Mouse (Mus musculus) liver, embryonic 16.5 days (tissue): ENCODE measurements around the gene Ace. TPM values are rescaled to one million over a fixed set of nuclear protein-coding genes. Genes with fewer than 3 reads are reported as not detected.
A peak's percentile ranks its signal among the peaks of the same experiment; 100 is the strongest.

Experiments used
- ATAC-seq: fragments of 200-750 bp; cut with Nextera tagmentation; 2 replicates; pipeline ENCODE4 v1.8.0; 2017; ENCODE audit warnings: low read depth, mild to moderate bottlenecking, moderate number of reproducible peaks, moderate library complexity
- H3K27ac ChIP-seq: fragments of 300-500 bp; sonication (generic); 2 replicates; pipeline ENCODE4 v1.5.1; 2014; ENCODE audit warnings: mild to moderate bottlenecking, low read length
- H3K27me3 ChIP-seq: fragments of 300-500 bp; sonication (generic); 2 replicates; pipeline ENCODE4 v1.6.1; 2014; ENCODE audit warnings: low read depth, low read length, mixed read lengths; ENCODE audit not compliant: control insufficient read depth, insufficient read depth
- H3K36me3 ChIP-seq: fragments of 300-500 bp; sonication (generic); 2 replicates; pipeline ENCODE4 v1.6.1; 2014; ENCODE audit warnings: mild to moderate bottlenecking; ENCODE audit not compliant: control insufficient read depth, insufficient read depth
- H3K4me1 ChIP-seq: fragments of 300-500 bp; sonication (generic); 2 replicates; pipeline ENCODE4 v1.6.1; 2014; ENCODE audit warnings: low read depth, low read length, mixed read lengths; ENCODE audit not compliant: control insufficient read depth
- H3K4me2 ChIP-seq: fragments of 300-500 bp; sonication (generic); 2 replicates; pipeline ENCODE4 v1.6.1; 2014; ENCODE audit warnings: low read depth, low read length, mixed read lengths
- H3K4me3 ChIP-seq: fragments of 300-500 bp; sonication (generic); 2 replicates; pipeline ENCODE4 v1.5.1; 2014; ENCODE audit warnings: low read depth, mild to moderate bottlenecking, low read length
- H3K9ac ChIP-seq: fragments of 300-500 bp; sonication (generic); 2 replicates; pipeline ENCODE4 v1.6.1; 2014; ENCODE audit warnings: low read depth, low read length
- H3K9me3 ChIP-seq: fragments of 300-500 bp; sonication (generic); replicated peaks from 2 replicates; pipeline ENCODE4 v1.6.1; 2016; ENCODE audit warnings: low read length; ENCODE audit not compliant: control insufficient read depth
- WGBS: fragments of 180-500 bp; shearing (Covaris S2); extraction: QIAGEN DNeasy Blood & Tissue Kit; methylation state at CpG from one replicate; pipeline ENCODE4 v1.1.7; 2014; ENCODE audit not compliant: insufficient replicate concordance; 5-methylcytosine and 5-hydroxymethylcytosine counted together
- polyA plus RNA-seq: library from polyadenylated mRNA; unstranded; fragments of >200 nt; fragmentation: Nextera tagmentation; extraction: Ambion mirVana; gene quantifications from 2 replicates; pipeline ENCODE4 v1.2.1, GENCODE M21; 2015

Gene Ace
- polyA plus RNA-seq, 1 experiment from 2014 or later = 0.24 TPM

DNA sequence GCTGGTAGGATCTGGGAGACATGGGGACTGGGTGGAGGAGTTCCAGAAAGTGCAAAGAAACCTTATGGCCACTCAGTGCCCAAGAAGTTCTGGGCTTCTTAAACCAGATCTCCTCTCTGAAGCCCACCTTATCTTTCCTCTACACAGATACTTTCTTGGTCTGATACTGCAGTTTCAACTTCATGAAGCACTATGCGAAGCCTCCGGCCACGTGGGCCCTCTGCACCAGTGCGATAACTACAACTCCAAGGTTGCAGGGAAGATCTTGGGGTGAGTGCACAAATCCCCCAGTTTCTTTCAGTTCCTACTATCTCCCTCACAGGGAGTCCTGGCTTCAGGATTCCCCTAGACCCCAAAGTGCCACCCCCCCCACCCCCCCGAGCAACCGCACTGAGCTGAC lies 32.3 kb downstream of the Ace start:
- Histone ChIP-seq H3K9me3 (no peaks in the 10 kb centered on the region), H3K9ac (no peak overlapping the region), H3K4me2 (no peak overlapping the region), H3K27me3 (peaks cover 42% of the 10 kb centered on the region), H3K27ac (no peak overlapping the region), H3K4me3 (no peak overlapping the region), H3K36me3 (no peaks in the 10 kb centered on the region), H3K4me1 (no peaks in the 10 kb centered on the region)
- ATAC-seq = no peak
- whole genome bisulfite sequencing = 75% methylated on average over 6 of the region's 6 CpGs

DNA sequence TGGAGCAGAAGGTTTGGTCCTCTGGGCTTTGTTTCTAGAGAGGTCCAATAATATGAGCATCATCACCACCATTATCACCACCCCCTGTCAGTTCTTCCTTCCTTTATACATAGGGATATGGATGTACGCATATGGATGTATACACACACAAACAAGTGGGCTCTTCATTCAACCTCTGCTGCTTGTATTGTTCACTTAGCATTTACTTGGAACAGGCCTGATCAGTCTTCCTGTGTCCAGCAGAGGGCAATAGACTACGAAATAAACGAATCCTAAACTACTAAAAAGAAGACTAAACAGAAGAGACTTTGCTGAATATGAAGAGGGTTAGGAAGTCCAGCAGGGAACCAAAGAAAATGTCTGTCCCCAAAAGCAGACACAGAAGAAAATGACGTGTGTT lies 34.0 kb downstream of the Ace start:
- WGBS = 21% methylated on average over 4 of the region's 4 CpGs
- Histone ChIP-seq H3K4me2 (no peak overlapping the region), H3K4me1 (no peaks in the 10 kb centered on the region), H3K27ac (no peak overlapping the region), H3K9me3 (no peaks in the 10 kb centered on the region), H3K4me3 (no peak overlapping the region), H3K36me3 (no peaks in the 10 kb centered on the region), H3K27me3 (peaks cover 32% of the 10 kb centered on the region), H3K9ac (no peak overlapping the region)
- no peak for ATAC-seq

DNA sequence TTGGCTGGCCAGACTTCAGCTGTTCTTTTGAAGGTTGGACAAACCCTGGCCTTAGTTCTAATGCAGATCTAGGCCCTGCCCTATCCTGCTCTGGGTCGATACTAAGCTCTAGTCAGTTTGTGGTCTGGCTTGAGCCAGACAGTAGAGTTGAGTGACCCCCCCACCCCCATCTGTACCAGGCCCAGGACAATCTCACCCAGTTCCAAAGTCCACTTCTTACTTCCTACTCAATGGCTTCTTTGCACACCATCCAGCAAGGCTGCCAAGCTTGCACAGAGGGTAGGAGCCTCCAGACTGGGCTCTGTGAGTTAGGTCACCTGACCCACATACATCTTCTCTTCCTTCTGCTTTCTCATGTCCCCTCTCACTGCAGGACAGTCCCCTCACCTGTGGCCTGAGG lies 36.8 kb downstream of the Ace start:
- no peak overlapping the region for H3K4me2 ChIP-seq
- H3K27ac ChIP-seq = no peak overlapping the region
- H3K4me3 ChIP-seq = no peak overlapping the region
- H3K4me1 ChIP-seq = no peaks in the 10 kb centered on the region
- H3K9ac ChIP-seq = no peak overlapping the region
- WGBS = 56% methylated on average over 1 of the region's 1 CpGs
- ATAC-seq = no peak
- H3K9me3 ChIP-seq = no peaks in the 10 kb centered on the region
- H3K27me3 ChIP-seq = peaks cover 41% of the 10 kb centered on the region
- H3K36me3 ChIP-seq = no peaks in the 10 kb centered on the region

DNA sequence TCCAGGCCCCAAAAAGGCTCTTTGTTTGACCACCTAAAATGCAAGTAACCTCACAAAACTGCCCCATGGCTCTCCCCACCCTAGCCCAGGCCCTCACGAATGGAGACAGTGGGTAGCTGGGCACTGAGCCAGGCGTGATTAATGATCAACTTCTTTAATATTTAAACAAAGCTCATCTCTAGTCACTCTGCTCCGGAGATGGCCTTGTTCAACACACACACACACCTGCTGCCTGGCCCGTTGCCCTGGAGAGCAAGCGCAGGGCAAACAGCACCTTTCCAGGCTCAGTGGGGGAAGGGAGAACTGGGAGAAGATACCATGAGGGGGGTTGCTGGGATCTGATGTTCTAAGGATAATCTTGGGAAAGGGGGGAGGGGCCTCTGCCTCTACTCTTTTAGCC lies 38.2 kb downstream of the Ace start:
- Histone ChIP-seq H3K27ac (no peak overlapping the region), H3K9ac (no peak overlapping the region), H3K4me3 (no peak overlapping the region), H3K36me3 (no peaks in the 10 kb centered on the region), H3K4me2 (no peak overlapping the region), H3K4me1 (no peaks in the 10 kb centered on the region), H3K27me3 (peaks cover 52% of the 10 kb centered on the region), H3K9me3 (no peaks in the 10 kb centered on the region)
- ATAC-seq = peak; percentile 76
- WGBS = 40% methylated on average over 5 of the region's 5 CpGs

DNA sequence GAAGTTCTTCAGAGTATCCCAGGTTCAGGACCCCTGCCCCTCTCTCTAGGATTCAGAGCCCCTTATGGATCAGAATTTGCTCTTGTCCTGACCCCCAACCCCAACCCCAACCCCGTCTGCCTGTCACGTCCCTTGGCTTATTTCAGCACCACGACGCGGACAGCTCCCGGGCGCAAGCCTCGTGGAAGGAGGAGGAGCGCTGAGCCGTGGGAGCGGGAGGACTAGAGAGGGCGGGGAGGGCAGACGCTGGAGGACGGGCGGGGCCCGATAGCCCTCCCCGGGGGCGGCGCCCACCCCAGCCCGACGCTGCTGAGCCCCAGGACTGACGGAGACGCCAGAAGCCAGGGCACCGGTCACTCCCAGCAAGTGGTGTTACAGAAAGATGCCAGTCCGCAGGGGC lies 40.1 kb downstream of the Ace start, which contains the start of gene Kcnh6:
Kcnh6 (plus strand) TSS at position 304 of the 400 bp plus-strand sequence.
- no peak within 1 kb of the TSS for H3K27ac ChIP-seq
- no peak within 1 kb of the TSS for H3K4me3 ChIP-seq
- H3K36me3 ChIP-seq = no peaks in the 10 kb centered on the region
- no peaks in the 10 kb centered on the region for H3K4me1 ChIP-seq
- WGBS = 2% methylated on average over 22 of the region's 25 CpGs
- ATAC-seq = peak; percentile 48; the same call in 1 of the 2 replicates
- peaks cover 61% of the 10 kb centered on the region for H3K27me3 ChIP-seq
- H3K9me3 ChIP-seq = no peaks in the 10 kb centered on the region
- H3K9ac ChIP-seq = no peak within 1 kb of the TSS
- H3K4me2 ChIP-seq = peak within 1 kb of the TSS; percentile 38; the same call in 1 of the 2 replicates

DNA sequence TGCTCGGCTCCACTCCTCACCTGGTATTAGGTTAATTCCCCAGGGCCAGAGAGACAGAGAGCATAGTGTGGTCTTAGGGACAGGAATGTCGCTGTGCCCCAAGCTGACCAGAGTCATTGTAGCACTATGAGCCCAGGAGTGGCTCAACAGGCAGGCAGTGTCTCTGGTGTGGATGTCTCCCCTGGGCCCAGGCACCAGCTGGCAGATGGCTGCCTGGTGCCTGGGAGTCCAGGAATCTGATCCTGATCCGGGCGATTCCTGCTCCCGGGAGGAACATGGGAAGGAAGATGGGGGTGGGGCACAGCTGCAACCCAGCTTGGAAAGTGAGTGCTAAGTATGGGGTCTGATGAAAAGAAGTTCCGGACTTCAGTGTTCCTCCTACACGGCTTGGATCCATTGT lies 45.0 kb downstream of the Ace start:
- no peak overlapping the region for H3K9ac ChIP-seq
- H3K4me3 ChIP-seq = no peak overlapping the region
- H3K27ac ChIP-seq = no peak overlapping the region
- peaks cover 84% of the 10 kb centered on the region for H3K27me3 ChIP-seq
- WGBS = 55% methylated on average over 7 of the region's 7 CpGs
- no peaks in the 10 kb centered on the region for H3K36me3 ChIP-seq
- ATAC-seq = no peak
- H3K4me2 ChIP-seq = no peak overlapping the region
- H3K9me3 ChIP-seq = no peaks in the 10 kb centered on the region
- no peaks in the 10 kb centered on the region for H3K4me1 ChIP-seq

DNA sequence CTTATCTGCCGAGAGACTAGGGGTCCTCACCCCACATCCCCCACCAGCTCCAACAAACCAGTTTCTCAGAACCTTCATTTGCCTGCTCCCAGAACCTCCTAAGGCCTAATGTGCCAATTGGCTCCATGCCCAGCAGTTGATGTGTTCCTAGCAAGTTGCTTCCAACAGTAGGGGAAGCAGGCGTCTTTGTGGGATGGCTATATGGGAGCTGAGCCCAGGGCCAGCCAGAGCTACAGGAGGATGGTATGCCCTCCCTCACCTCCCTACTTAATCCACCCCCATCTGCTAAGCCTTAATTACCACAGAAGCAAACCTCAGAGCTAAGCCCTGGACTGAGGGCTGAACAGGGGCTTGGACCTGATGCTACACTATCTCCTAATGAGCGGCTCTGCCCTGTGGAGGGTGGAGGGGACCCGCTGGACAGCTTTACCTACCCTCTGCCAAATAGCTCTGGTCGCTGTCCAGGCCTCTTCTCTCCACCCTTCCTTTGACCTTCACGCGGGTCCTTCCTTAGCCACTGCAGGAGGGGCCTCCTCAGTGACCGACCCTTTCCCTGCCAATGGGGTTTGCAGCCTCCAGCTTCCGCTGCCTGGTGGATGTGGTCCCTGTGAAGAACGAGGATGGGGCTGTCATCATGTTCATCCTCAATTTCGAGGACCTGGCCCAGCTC lies 45.9 kb downstream of the Ace start:
- H3K27me3 ChIP-seq = peaks cover 84% of the 10 kb centered on the region
- H3K9me3 ChIP-seq = no peaks in the 10 kb centered on the region
- ATAC-seq = no peak
- no peaks in the 10 kb centered on the region for H3K4me1 ChIP-seq
- H3K9ac ChIP-seq = no peak overlapping the region
- no peak overlapping the region for H3K27ac ChIP-seq
- no peak overlapping the region for H3K4me2 ChIP-seq
- H3K4me3 ChIP-seq = no peak overlapping the region
- no peaks in the 10 kb centered on the region for H3K36me3 ChIP-seq
- WGBS = 53% methylated on average over 11 of the region's 11 CpGs

DNA sequence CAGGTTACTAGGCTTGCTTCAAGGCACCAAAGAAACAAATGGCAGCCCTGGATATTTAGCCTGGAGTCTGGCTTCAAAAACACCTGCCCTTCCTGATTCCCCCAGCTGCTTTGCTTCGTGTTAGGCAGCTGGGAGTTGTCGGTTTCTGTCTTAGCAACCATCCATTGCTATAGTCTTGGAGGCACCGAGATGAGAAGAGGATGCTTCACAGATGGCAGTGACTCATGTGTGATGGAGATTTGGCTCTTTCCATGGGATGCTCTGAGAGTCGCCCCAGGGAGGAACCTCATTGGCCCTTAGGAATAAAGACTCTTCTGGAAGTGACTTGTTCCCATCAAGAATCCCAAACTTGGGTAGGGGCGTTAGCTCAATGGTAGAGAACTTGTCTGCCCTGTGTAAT lies 48.7 kb downstream of the Ace start:
- H3K27ac ChIP-seq = no peak overlapping the region
- H3K9ac ChIP-seq = no peak overlapping the region
- ATAC-seq = no peak
- no peaks in the 10 kb centered on the region for H3K36me3 ChIP-seq
- no peaks in the 10 kb centered on the region for H3K4me1 ChIP-seq
- H3K4me3 ChIP-seq = no peak overlapping the region
- no peak overlapping the region for H3K4me2 ChIP-seq
- peaks cover 85% of the 10 kb centered on the region for H3K27me3 ChIP-seq
- WGBS = 49% methylated on average over 5 of the region's 5 CpGs
- no peaks in the 10 kb centered on the region for H3K9me3 ChIP-seq

DNA sequence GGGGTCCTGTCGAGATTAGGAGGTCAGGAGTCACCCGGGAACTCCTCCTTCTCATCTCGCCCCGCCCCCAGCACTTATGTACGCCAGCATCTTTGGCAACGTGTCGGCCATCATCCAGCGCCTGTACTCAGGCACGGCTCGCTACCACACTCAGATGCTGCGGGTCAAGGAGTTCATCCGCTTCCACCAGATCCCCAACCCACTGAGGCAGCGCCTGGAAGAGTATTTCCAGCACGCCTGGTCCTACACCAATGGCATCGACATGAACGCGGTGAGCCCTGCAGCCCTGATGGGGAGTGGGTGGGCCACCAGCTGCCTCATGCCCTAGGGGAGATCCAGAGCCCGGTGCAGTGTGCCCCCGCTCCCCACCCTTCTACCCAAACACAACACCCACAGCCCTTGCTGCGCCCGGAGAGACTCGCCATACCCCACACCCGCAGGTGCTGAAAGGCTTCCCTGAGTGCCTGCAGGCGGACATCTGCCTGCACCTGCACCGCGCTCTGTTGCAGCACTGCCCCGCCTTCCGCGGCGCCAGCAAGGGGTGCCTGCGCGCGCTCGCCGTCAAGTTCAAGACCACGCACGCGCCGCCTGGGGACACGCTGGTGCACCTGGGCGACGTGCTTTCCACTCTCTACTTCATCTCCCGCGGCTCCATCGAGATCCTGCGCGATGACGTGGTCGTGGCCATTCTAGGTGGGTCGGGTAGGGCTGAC lies 52.5 kb downstream of the Ace start:
- Histone ChIP-seq H3K4me3 (no peak overlapping the region), H3K27me3 (peaks cover 78% of the 10 kb centered on the region)

More for the DNA sequence above, 52.5 kb downstream of the Ace start:
- no peak overlapping the region for H3K4me2 ChIP-seq
- ATAC-seq = no peak
- 3% methylated on average over 49 of the region's 50 CpGs for WGBS
- no peak overlapping the region for H3K9ac ChIP-seq
- no peaks in the 10 kb centered on the region for H3K4me1 ChIP-seq
- no peak overlapping the region for H3K27ac ChIP-seq
- H3K9me3 ChIP-seq = no peaks in the 10 kb centered on the region
- H3K36me3 ChIP-seq = no peaks in the 10 kb centered on the region
